Mouse (Mus musculus): ENCODE measurements around the gene U2af1l4.

DNA sequence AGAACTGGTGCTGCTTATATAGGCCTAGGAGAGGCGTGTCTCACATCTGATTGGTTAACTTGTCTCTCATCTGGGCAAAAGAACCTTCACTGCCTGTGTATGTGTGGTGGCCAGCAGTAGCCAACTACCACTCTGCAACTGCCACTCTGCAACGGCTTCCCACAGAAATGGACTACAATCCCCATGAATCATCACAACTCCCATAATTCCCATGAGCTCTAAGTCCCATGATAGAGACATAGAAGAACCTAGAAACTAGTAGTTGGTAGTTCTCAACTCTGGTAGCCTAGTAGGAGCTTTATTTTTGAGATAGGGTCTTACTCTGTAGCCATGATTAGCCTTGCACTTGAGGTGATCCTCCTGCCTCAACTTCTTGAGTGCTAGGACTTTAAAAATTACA is 13.2 kb upstream of the U2af1l4 start:
- TF ChIP-seq CTCF (IDR thresholded peaks at IDR 0.05; ENCODE audit: control insufficient read depth, insufficient read depth, low read length): no peak
- TF ChIP-seq POLR2A (IDR thresholded peaks at IDR 0.05; ENCODE audit: borderline replicate concordance, control insufficient read depth, low read depth, low read length): no peak
